Mouse (Mus musculus) bone marrow, adult 2 months (tissue): ENCODE measurements around the gene Sema3f. TPM values are rescaled to one million over a fixed set of nuclear protein-coding genes. Genes with fewer than 3 reads are reported as not detected.

ENCODE experiments used
- H3K27ac ChIP-seq: fragments of 200-500 bp; 2 replicates; pipeline ENCODE4 v1.5.1; 2012; ENCODE audit warnings: low read depth, mild to moderate bottlenecking, control low read depth, inconsistent platforms, low read length; ENCODE audit not compliant: control insufficient read depth, poor library complexity, insufficient read depth
- H3K4me1 ChIP-seq: fragments of 200-500 bp; 2 replicates; pipeline ENCODE4 v1.6.1; 2011; ENCODE audit warnings: low read length; ENCODE audit not compliant: control insufficient read depth, insufficient read depth
- H3K4me3 ChIP-seq: fragments of 200-500 bp; replicated peaks from 2 replicates; pipeline ENCODE3; 2011; ENCODE audit warnings: mild to moderate bottlenecking, low read depth, low read length, control low read depth; ENCODE audit not compliant: control insufficient read depth
- CTCF ChIP-seq: fragments of 200-500 bp; IDR thresholded peaks from 2 replicates; pipeline ENCODE4 v1.5.1; 2011; ENCODE audit warnings: low read length, control low read depth; ENCODE audit not compliant: control insufficient read depth, insufficient read depth
- POLR2A ChIP-seq: fragments of 200-500 bp; IDR thresholded peaks from 2 replicates; pipeline ENCODE4 v1.6.1; 2011; ENCODE audit warnings: low read depth, mild to moderate bottlenecking, control low read depth, low read length, borderline replicate concordance; ENCODE audit not compliant: control insufficient read depth
- WGBS: fragments of 180-500 bp; shearing (Covaris S2); methylation state at CpG from one replicate; pipeline ENCODE4 v1.1.7; 2018; 5-methylcytosine and 5-hydroxymethylcytosine counted together
- polyA plus RNA-seq: library from polyadenylated mRNA; stranded (reverse); fragments of >200 nt; gene quantifications from 2 replicates; pipeline ENCODE4 v1.2.4, GENCODE M21; 2011; ENCODE audit warnings: low replicate concordance; ENCODE audit not compliant: missing spikeins, insufficient read depth, insufficient read length

The Sema3f gene
- polyA plus RNA-seq, 1 experiment: 5.0 TPM

GRCm38 (mm10) chr9:107634406-107635278, 75.6 kb downstream of the Sema3f start:
- peaks cover 4% of the 10 kb centered on the region; the same call in 1 of the 2 replicates for H3K4me1 ChIP-seq
- peak overlapping the region; percentile 85 for H3K4me3 ChIP-seq
- TF ChIP-seq POLR2A (no peak), CTCF (no peak)
- under 1% methylated on average over 35 of the region's 35 CpGs for WGBS
- peak overlapping the region; percentile 96 for H3K27ac ChIP-seq

- WGBS: 1% methylated on average over 15 of the region's 15 CpGs
- TF ChIP-seq POLR2A (no peak), CTCF (no peak)
- peak overlapping the region; percentile 96 for H3K27ac ChIP-seq
- peaks cover 4% of the 10 kb centered on the region; the same call in 1 of the 2 replicates for H3K4me1 ChIP-seq
- peak overlapping the region; percentile 85 for H3K4me3 ChIP-seq
Measured at GRCm38 (mm10) chr9:107633661-107634405, 76.4 kb downstream of the Sema3f start.

GRCm38 (mm10) chr9:107633091-107633660, 77.1 kb downstream of the Sema3f start:
- TF ChIP-seq POLR2A: peak; percentile 96
- no peak for TF ChIP-seq CTCF
- H3K4me1 ChIP-seq: peaks cover 6% of the 10 kb centered on the region; the same call in 1 of the 2 replicates
- H3K27ac ChIP-seq: peak overlapping the region; percentile 96
- WGBS: under 1% methylated on average over 33 of the region's 33 CpGs
- H3K4me3 ChIP-seq: peak overlapping the region; percentile 85

- H3K27ac ChIP-seq: peak overlapping the region; percentile 96
- peak overlapping the region; percentile 85 for H3K4me3 ChIP-seq
- H3K4me1 ChIP-seq: peaks cover 12% of the 10 kb centered on the region; the same call in 1 of the 2 replicates
- WGBS: 29% methylated on average over 6 of the region's 6 CpGs
- TF ChIP-seq CTCF (no peak), POLR2A (peak; percentile 67)
Measured at GRCm38 (mm10) chr9:107632478-107632877, 77.8 kb downstream of the Sema3f start.

DNA sequence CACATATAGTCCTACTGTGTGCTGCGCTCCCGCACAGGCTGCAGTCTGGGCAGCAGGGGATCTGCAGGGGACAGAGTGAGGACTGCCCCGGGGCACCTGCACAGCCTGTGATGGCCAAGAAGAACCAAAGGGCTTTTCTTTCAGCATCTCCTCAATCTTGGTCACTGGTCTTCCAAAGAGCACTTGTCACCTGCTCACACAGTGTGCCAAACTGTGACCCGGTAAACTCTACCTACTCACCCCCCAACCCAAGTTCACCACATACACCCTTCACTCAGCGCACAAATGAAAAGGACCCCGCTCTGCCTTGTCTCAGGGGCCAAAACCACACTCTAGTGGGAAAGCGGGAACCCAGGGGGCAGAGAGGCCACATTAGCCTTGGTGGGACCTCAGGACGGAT, 78.4 kb downstream of the Sema3f start:
- H3K4me3 ChIP-seq: no peak overlapping the region
- H3K27ac ChIP-seq: peak overlapping the region; percentile 96
- peaks cover 13% of the 10 kb centered on the region; the same call in 1 of the 2 replicates for H3K4me1 ChIP-seq
- 86% methylated on average over 8 of the region's 8 CpGs for WGBS
- no peak for TF ChIP-seq CTCF
- TF ChIP-seq POLR2A: no peak

Other genes starting within 250 kb of the Sema3f start
- 2.2 and 6.6 TPM in 2 replicates for gene Tmem115, start 176.5 kb downstream of the Sema3f start, polyA plus RNA-seq
- gene Cyb561d2, start 168.3 kb downstream of the Sema3f start, polyA plus RNA-seq: 6.0 and 10.3 TPM in 2 replicates
- 9.3 and 24.6 TPM in 2 replicates for gene Nprl2, start 168.2 kb downstream of the Sema3f start, polyA plus RNA-seq
- not detected in 2 replicates for gene Zmynd10, start 163.2 kb downstream of the Sema3f start, polyA plus RNA-seq
- 31.3 and 32.3 TPM in 2 replicates for gene Rassf1, start 158.9 kb downstream of the Sema3f start, polyA plus RNA-seq
- 15.0 and 22.1 TPM in 2 replicates for gene Tusc2, start 147.2 kb downstream of the Sema3f start, polyA plus RNA-seq
- gene Hyal2, start 142.5 kb downstream of the Sema3f start, polyA plus RNA-seq: 6.8 and 7.2 TPM in 2 replicates
- 2.9 and 8.5 TPM in 2 replicates for gene Hyal1, start 133.5 kb downstream of the Sema3f start, polyA plus RNA-seq
- gene Naa80, start 131.6 kb downstream of the Sema3f start, polyA plus RNA-seq: 14.9 and 34.9 TPM in 2 replicates
- gene Hyal3, start 129.7 kb downstream of the Sema3f start, polyA plus RNA-seq: 2.8 TPM in 1 of 2 replicates, not detected in the other
- gene Ifrd2, start 122.8 kb downstream of the Sema3f start, polyA plus RNA-seq: 172 and 173 TPM in 2 replicates
- 2.1 TPM in 1 of 2 replicates, not detected in the other for gene Sema3b, start 101.2 kb downstream of the Sema3f start, polyA plus RNA-seq
- 198 and 273 TPM in 2 replicates for gene Gnai2, start 75.1 kb downstream of the Sema3f start, polyA plus RNA-seq
- gene Slc38a3, start 40.9 kb downstream of the Sema3f start, polyA plus RNA-seq: 1.8 and 4.7 TPM in 2 replicates
- not detected in 2 replicates for gene Gnat1, start 30.8 kb downstream of the Sema3f start, polyA plus RNA-seq
- 97.6 and 118 TPM in 2 replicates for gene Rbm5, start 60.5 kb upstream of the Sema3f start, polyA plus RNA-seq
- 78.4 and 110 TPM in 2 replicates for gene Rbm6, start 162.8 kb upstream of the Sema3f start, polyA plus RNA-seq
- gene Mon1a, start 177.7 kb upstream of the Sema3f start, polyA plus RNA-seq: 6.3 and 12.9 TPM in 2 replicates
- 0.20 and 0.75 TPM in 2 replicates for gene Mst1r, start 196.4 kb upstream of the Sema3f start, polyA plus RNA-seq
- gene Actl11, start 218.0 kb upstream of the Sema3f start, polyA plus RNA-seq: not detected in 2 replicates
- 0.87 TPM in 1 of 2 replicates, not detected in the other for gene Camkv, start 225.2 kb upstream of the Sema3f start, polyA plus RNA-seq
- 27.0 and 30.0 TPM in 2 replicates for gene Traip, start 239.7 kb upstream of the Sema3f start, polyA plus RNA-seq